Mouse (Mus musculus): ENCODE data around the gene Ttc13.

DNA sequence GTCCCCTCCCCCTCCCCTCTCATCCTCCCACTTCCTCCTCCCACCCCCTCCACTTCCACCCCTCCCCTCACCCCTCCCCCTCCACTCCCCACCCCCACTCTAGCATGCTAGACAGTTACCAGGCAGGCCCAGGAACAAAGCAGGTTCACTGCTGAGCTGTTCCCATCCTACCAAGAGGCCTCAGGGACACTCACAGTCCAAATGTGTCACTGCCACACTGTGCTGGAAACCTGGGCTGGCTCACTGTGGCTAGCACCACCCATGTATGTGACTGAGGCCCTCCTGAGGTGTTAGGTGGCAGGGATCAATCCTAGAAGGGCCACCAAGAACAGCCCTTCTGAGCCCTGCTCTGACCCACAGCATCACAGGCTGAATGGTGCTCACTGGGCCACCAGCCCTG is 73.5 kb downstream of the Ttc13 start:
- no peak for TF ChIP-seq EP300 (IDR thresholded peaks at IDR 0.05; ENCODE audit: low read depth)
- TF ChIP-seq CTCF (IDR thresholded peaks at IDR 0.05; ENCODE audit: low read depth), result no peak
